Mouse (Mus musculus) C2C12 (cell line): ENCODE results near the gene Sertad1.

Experiments used
- CTCF ChIP-seq: IDR thresholded peaks from one replicate; pipeline ENCODE4 v1.5.1; 2011; ENCODE audit not compliant: control insufficient read depth, insufficient read depth, insufficient read length
- MYOD1 ChIP-seq: IDR thresholded peaks from one replicate; pipeline ENCODE4 v1.6.1; 2011; ENCODE audit warnings: low read depth; ENCODE audit not compliant: control insufficient read depth, insufficient read length

DNA sequence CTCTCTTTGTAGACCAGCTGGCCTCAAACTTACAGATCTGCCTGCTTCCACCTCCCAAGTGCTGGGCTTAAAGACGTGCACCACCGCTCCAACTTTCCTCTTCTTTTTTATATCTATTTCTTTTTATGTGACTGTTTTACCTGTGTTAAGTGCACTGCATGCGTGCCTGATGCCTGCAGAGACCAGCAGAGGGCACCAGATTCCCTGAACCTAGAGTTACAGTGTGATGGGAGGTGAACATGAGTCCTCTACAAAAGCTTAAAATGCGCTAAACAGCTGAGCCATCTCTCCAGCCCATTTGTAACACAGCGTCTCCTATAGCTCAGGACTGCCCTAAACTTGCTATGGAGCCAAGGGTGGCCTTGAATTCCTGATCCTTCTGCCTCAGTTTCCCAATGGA is 49.2 kb upstream of the Sertad1 start:
- TF ChIP-seq CTCF (no peak), MYOD1 (no peak)
